Mouse (Mus musculus): ENCODE data around the gene Ndrg2.

DNA sequence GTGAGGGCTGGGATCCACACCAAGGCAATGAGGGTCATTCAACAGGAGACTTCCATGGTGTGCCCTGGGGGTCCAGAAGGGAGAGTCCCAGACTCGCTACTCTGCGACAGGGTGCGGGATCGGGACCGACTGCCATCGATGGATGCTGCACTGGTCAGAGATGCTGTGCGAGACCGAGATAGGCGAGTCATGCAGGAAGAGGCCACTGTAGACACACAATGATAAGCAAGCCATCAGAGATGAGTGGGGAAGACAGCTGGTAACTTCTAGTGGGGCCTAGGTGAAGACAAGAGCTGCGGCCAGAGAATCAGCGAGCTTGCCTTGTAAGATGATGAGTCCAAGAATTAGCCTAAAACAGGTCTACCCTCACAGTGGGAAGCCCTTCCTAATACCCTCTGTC, 7.9 kb downstream of the Ndrg2 start:
- TF ChIP-seq CTCF (IDR thresholded peaks at IDR 0.05; ENCODE audit: insufficient read depth, low read length), result no peak
- no peak for TF ChIP-seq POLR2A (IDR thresholded peaks at IDR 0.05; ENCODE audit: borderline replicate concordance, extremely low read depth, low read depth, low read length)
